Mouse (Mus musculus): ENCODE results near the gene Grb14. TPM values are rescaled to one million over a fixed set of nuclear protein-coding genes. Genes with fewer than 3 reads are reported as not detected.
A peak's percentile ranks its signal among the peaks of the same experiment; 100 is the strongest.

Grb14 gene
- polyA plus RNA-seq, 1 experiment from 2014 or later: 6.8 TPM

- Histone ChIP-seq H3K27ac (no peak overlapping the region), H3K4me3 (no peak overlapping the region), H3K27me3 (ENCODE audit: insufficient read depth, poor library complexity, severe bottlenecking) (no peaks in the 10 kb centered on the region), H3K9me3 (no peaks in the 10 kb centered on the region), H3K36me3 (no peaks in the 10 kb centered on the region), H3K4me1 (replicated peaks) (peaks cover 12% of the 10 kb centered on the region)
- no peak for DNase-seq (ENCODE audit: low spot score)
- 65% methylated on average over 8 of the region's 8 CpGs for WGBS
Observed at GRCm38 (mm10) chr2:64970992-64971391, 53.8 kb downstream of the Grb14 start.

DNA sequence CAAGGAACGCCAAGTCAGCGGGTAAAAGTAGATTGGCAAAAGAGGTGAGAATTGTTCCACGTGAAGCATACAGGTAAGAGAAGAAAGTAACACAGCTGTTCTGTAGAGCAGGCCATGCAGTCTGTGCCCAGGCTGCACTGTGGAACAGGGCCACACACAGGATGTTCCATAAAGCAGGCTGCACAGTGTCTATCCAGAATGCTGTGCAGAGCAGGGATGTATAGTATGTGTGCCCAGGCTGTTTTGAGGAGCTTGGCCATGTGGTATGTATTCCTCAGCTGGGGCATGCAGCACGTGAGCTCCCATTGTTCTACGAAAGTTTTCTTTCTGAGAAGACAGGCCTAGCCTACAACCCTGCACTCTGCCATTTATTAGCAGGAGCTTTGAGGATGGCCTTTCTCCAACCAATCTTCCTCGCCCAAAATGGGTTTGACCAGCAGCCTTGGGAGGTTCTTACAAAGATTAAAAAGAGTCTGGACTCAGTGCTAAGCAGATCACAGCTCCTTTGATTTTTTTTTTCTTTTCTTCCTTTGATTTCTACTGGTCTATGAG, 57.8 kb downstream of the Grb14 start:
- WGBS: 81% methylated on average over 6 of the region's 6 CpGs
- Histone ChIP-seq H3K9me3 (no peaks in the 10 kb centered on the region), H3K4me3 (no peak overlapping the region), H3K27ac (peak overlapping the region; percentile 75), H3K4me1 (replicated peaks) (peaks cover 14% of the 10 kb centered on the region), H3K36me3 (no peaks in the 10 kb centered on the region), H3K27me3 (ENCODE audit: insufficient read depth, poor library complexity, severe bottlenecking) (no peaks in the 10 kb centered on the region)
- no peak for DNase-seq (ENCODE audit: low spot score)

DNA sequence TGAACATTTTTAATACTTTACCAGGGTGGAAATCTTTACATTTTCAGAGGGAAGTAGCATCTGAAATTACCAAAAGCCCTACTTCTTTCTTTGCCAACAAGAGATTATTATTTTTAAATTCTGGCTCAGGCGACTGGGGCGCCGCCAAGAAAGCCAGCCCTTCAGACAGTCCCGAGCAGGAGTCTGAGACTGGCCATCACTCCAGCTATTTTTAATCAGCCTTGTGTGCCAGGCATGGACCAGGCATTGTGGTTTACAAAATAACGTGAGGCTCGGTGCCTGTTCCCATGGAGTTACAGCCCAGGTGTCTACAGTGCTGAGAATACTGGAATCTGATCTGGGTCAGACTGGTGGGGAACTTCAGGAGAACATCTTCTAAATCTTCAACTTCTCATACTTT, 58.5 kb downstream of the Grb14 start:
- Histone ChIP-seq H3K4me3 (no peak overlapping the region), H3K27me3 (ENCODE audit: insufficient read depth, poor library complexity, severe bottlenecking) (no peaks in the 10 kb centered on the region), H3K9me3 (no peaks in the 10 kb centered on the region), H3K36me3 (no peaks in the 10 kb centered on the region), H3K27ac (no peak overlapping the region), H3K4me1 (replicated peaks) (peaks cover 18% of the 10 kb centered on the region)
- DNase-seq (ENCODE audit: low spot score): no peak
- WGBS: 93% methylated on average over 6 of the region's 6 CpGs

DNA sequence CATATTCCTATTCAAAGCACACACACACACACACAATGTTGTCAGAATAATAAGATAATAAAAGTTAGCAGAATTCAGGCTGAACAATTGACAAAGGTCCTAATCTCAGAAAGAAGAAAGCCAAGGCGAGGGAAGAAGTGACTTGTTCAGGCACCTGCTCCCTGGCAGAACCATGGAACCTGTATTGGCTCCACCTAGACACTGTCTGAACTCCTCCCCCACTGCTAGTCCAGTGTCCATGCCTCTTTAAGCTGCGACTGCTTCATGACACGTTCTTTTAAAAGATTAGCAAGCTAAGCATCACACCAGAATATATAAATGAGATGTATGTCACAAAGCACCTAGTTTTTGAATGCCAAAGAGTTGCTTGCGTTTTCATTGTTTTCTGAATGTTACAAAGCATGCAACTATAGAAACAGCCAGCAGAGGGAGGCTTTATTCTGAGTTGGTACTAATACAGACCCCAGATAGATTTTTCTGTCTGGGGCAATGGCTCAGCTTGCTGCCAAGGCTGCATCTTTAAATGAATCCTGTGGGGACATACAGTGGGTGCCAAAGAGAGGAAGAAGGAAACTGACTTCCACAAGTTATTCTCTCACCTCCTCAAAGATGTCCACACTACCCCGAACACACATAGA, 59.4 kb downstream of the Grb14 start:
- H3K4me3 ChIP-seq: no peak overlapping the region
- H3K4me1 ChIP-seq (replicated peaks): peaks cover 21% of the 10 kb centered on the region
- H3K9me3 ChIP-seq: no peaks in the 10 kb centered on the region
- no peak overlapping the region for H3K27ac ChIP-seq
- H3K27me3 ChIP-seq (ENCODE audit: insufficient read depth, poor library complexity, severe bottlenecking): no peaks in the 10 kb centered on the region
- 31% methylated on average over 5 of the region's 5 CpGs for WGBS
- DNase-seq (ENCODE audit: low spot score): peak; percentile 9
- H3K36me3 ChIP-seq: no peaks in the 10 kb centered on the region

DNA sequence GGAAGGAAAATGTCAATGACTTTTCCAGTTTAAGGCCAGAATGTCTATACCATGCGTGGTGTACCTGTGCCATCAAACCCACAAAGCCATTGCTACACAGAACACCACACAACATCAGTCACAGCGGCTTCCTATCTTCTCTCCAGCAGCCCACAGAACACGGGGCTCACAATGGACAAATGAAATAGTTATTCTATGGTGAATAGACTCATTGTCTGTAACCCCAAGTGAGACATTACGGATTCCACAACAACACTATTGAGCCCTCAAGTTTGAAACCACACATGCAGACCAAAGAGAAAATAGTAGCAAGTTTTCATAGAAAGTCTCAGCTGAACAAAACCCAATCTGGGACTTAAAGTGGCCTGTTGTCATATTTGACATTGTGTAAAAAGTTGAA, 62.6 kb downstream of the Grb14 start:
- Histone ChIP-seq H3K9me3 (no peaks in the 10 kb centered on the region), H3K4me1 (replicated peaks) (peaks cover 18% of the 10 kb centered on the region), H3K27me3 (ENCODE audit: insufficient read depth, poor library complexity, severe bottlenecking) (no peaks in the 10 kb centered on the region), H3K36me3 (no peaks in the 10 kb centered on the region), H3K27ac (no peak overlapping the region), H3K4me3 (no peak overlapping the region)
- 67% methylated on average over 4 of the region's 4 CpGs for WGBS
- DNase-seq (ENCODE audit: low spot score): no peak

DNA sequence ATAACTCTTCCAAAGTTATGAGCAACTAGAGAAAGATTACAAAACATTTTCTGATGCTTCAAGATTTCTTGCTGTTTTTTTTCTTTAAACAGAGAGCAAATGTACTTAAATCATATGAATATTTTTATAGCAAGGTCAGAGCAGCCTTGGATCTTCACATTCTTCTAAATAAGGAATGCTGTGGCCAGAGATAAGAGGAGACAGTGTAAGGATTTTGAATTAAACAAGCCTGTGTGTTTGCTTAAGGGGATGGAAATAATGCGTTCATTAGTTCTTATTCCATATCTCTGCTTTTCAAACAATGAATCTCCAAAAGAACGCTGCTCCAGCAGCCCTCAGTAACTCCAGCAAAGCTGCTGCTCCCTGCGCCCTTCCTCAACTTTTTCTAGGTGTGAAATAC, 63.4 kb downstream of the Grb14 start:
- Histone ChIP-seq H3K4me1 (replicated peaks) (peaks cover 14% of the 10 kb centered on the region; the same call in 1 of the 2 replicates), H3K4me3 (no peak overlapping the region), H3K27ac (no peak overlapping the region), H3K9me3 (no peaks in the 10 kb centered on the region), H3K36me3 (no peaks in the 10 kb centered on the region), H3K27me3 (ENCODE audit: insufficient read depth, poor library complexity, severe bottlenecking) (no peaks in the 10 kb centered on the region)
- 83% methylated on average over 3 of the region's 3 CpGs for WGBS
- DNase-seq (ENCODE audit: low spot score): no peak

DNA sequence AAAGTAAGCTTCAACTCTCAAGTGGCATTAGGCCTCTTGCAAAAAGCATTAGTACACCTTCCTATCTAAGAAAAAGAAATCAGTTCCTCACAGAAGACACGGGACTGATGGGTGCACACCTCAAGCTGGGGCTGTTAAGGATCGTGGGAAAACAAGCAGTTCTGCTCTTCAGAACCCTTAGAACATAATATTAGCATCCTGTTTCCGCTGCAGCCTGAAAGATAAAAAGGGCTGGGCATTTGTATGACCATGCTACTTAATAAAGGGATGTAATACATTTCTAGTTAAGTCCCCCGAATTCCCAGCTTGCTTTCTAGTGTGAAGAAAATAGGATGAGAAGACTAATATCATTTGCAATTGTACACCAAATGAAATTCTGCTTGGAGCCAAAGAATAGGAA, 65.1 kb downstream of the Grb14 start:
- Histone ChIP-seq H3K36me3 (no peaks in the 10 kb centered on the region), H3K27ac (no peak overlapping the region), H3K9me3 (no peaks in the 10 kb centered on the region), H3K27me3 (ENCODE audit: insufficient read depth, poor library complexity, severe bottlenecking) (no peaks in the 10 kb centered on the region), H3K4me1 (replicated peaks) (peaks cover 12% of the 10 kb centered on the region; the same call in 1 of the 2 replicates), H3K4me3 (no peak overlapping the region)
- DNase-seq (ENCODE audit: low spot score): no peak
- 81% methylated on average over 4 of the region's 4 CpGs for WGBS

- H3K27ac ChIP-seq: no peak overlapping the region
- peaks cover 5% of the 10 kb centered on the region; the same call in 1 of the 2 replicates for H3K4me1 ChIP-seq (replicated peaks)
- 64% methylated on average over 1 of the region's 1 CpGs for whole genome bisulfite sequencing
- H3K36me3 ChIP-seq: no peaks in the 10 kb centered on the region
- no peak overlapping the region for H3K4me3 ChIP-seq
- H3K27me3 ChIP-seq (ENCODE audit: insufficient read depth, poor library complexity, severe bottlenecking): no peaks in the 10 kb centered on the region
- DNase-seq (ENCODE audit: low spot score): no peak
- no peaks in the 10 kb centered on the region for H3K9me3 ChIP-seq
Observed at GRCm38 (mm10) chr2:64955441-64955840, 69.3 kb downstream of the Grb14 start.

DNA sequence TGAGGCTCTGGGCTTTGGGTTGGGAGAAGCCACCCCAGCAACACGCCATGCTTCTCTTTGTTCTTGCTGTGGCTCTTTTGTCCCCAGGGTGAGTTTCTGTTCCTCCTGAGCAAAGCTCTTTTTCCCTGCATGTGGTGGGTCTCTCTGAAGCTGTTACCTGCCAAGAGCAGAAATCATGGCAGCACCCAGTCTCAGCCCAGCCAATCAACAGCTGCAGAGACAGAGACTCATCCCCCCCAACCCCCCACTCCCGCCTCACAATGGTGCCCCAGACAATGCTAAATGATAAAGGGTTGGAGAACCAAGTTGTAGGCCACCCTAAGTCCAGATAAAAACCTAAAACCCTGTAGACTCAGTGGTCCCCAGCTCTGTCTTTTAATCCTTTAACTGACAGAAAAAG, 75.6 kb downstream of the Grb14 start:
- 53% methylated on average over 2 of the region's 2 CpGs for WGBS
- H3K36me3 ChIP-seq: no peaks in the 10 kb centered on the region
- H3K9me3 ChIP-seq: no peaks in the 10 kb centered on the region
- no peak overlapping the region for H3K27ac ChIP-seq
- H3K27me3 ChIP-seq (ENCODE audit: insufficient read depth, poor library complexity, severe bottlenecking): no peaks in the 10 kb centered on the region
- no peak for DNase-seq (ENCODE audit: low spot score)
- H3K4me3 ChIP-seq: no peak overlapping the region
- H3K4me1 ChIP-seq (replicated peaks): no peaks in the 10 kb centered on the region

DNA sequence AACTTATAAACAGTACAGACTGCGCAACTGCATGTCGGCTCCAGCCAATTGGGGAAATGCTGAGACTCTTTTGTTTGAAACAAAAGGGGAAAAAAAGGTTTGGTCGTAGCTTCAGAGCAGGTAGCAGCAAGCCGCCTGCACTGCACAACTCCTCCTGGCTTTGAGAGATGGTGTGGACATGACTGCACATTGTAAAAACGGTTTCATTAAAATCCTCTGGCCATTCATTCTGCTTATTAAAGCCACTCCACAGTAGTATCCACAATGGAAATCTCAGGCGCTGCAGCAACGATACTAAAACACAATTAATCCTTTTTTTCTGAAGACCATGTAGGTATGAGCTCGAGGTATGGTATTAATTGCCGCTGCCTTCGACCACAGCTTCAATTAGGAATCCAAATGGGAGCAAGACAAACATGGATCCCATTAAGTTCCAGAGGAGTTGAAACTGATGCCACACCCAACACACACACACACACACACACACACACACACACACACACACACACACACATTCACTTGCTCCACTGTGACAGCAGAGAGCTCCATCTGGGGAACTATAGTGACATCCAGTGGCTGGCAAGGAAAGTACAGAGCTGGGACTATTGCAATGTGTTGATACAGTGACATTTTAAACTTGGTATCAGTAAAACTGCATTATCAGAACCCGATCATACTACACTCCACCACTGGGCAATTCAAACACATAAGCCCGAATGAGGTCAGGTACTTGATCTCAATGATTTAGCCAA, 76.2 kb downstream of the Grb14 start:
- 84% methylated on average over 12 of the region's 12 CpGs for WGBS
- Histone ChIP-seq H3K4me1 (replicated peaks) (no peaks in the 10 kb centered on the region), H3K36me3 (no peaks in the 10 kb centered on the region), H3K4me3 (no peak overlapping the region), H3K27ac (no peak overlapping the region), H3K9me3 (no peaks in the 10 kb centered on the region), H3K27me3 (ENCODE audit: insufficient read depth, poor library complexity, severe bottlenecking) (no peaks in the 10 kb centered on the region)
- DNase-seq (ENCODE audit: low spot score): peak; percentile 31

DNA sequence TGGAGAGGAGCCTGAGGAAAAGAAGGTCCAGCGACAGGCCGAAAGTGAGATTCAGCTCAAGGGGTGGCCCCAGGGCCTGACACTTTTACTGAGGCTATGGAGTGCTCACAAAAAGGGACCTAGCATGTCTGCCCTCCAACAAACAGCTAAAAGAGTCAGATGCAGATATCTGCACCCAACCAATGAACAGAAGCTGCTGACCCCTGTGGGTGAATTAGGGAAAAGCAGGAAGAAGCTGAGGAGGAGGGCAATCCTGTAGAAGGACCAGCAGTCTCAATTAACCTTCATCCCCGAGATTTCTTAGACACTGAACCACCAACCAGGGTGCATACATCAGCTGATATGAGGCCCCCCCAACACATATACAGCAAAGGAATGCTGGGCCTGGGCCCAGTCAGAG, 77.3 kb downstream of the Grb14 start:
- Histone ChIP-seq H3K36me3 (no peaks in the 10 kb centered on the region), H3K9me3 (no peaks in the 10 kb centered on the region), H3K27me3 (ENCODE audit: insufficient read depth, poor library complexity, severe bottlenecking) (no peaks in the 10 kb centered on the region), H3K4me3 (no peak overlapping the region), H3K27ac (no peak overlapping the region), H3K4me1 (replicated peaks) (no peaks in the 10 kb centered on the region)
- 72% methylated on average over 3 of the region's 3 CpGs for WGBS
- DNase-seq (ENCODE audit: low spot score): no peak

GRCm38 (mm10) chr2:64920879-64921278, 103.9 kb downstream of the Grb14 start:
- H3K4me1 ChIP-seq (replicated peaks): peaks cover 6% of the 10 kb centered on the region; the same call in 1 of the 2 replicates
- H3K27ac ChIP-seq: no peak overlapping the region
- H3K27me3 ChIP-seq (ENCODE audit: insufficient read depth, poor library complexity, severe bottlenecking): no peaks in the 10 kb centered on the region
- no peak overlapping the region for H3K4me3 ChIP-seq
- 56% methylated on average over 5 of the region's 5 CpGs for WGBS
- no peaks in the 10 kb centered on the region for H3K36me3 ChIP-seq
- no peaks in the 10 kb centered on the region for H3K9me3 ChIP-seq
- no peak for DNase-seq (ENCODE audit: low spot score)

DNA sequence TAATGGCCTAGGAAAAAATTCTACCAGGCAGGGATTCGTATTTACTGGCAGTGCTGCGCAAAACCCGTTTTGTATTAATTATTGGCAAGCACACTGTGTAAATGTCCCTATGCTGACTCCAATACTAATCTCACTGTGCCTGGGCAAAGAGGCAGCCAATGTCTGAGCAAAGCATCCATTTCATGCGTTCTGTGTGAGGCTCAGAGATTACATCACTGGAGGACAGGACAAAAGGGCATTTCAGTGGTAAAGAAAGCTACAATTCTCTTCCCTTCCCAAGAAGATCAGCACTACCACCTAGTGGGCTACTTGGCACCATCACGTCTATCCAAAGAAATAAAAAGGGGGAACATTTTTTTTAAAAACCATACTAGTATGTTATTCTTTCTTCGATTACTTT, 109.3 kb downstream of the Grb14 start:
- H3K4me1 ChIP-seq (replicated peaks): no peaks in the 10 kb centered on the region
- no peaks in the 10 kb centered on the region for H3K9me3 ChIP-seq
- no peaks in the 10 kb centered on the region for H3K27me3 ChIP-seq (ENCODE audit: insufficient read depth, poor library complexity, severe bottlenecking)
- H3K4me3 ChIP-seq: no peak overlapping the region
- 62% methylated on average over 6 of the region's 6 CpGs for WGBS
- no peaks in the 10 kb centered on the region for H3K36me3 ChIP-seq
- no peak overlapping the region for H3K27ac ChIP-seq
- DNase-seq (ENCODE audit: low spot score): no peak

All from hindbrain, embryonic 10.5 days (tissue).